Mouse (Mus musculus): ENCODE measurements around the gene Rxfp3. TPM values are rescaled to one million over a fixed set of nuclear protein-coding genes. Genes with fewer than 3 reads are reported as not detected.

Gene Rxfp3
- polyA plus RNA-seq, 1 experiment from 2014 or later, result 0.13 TPM

DNA sequence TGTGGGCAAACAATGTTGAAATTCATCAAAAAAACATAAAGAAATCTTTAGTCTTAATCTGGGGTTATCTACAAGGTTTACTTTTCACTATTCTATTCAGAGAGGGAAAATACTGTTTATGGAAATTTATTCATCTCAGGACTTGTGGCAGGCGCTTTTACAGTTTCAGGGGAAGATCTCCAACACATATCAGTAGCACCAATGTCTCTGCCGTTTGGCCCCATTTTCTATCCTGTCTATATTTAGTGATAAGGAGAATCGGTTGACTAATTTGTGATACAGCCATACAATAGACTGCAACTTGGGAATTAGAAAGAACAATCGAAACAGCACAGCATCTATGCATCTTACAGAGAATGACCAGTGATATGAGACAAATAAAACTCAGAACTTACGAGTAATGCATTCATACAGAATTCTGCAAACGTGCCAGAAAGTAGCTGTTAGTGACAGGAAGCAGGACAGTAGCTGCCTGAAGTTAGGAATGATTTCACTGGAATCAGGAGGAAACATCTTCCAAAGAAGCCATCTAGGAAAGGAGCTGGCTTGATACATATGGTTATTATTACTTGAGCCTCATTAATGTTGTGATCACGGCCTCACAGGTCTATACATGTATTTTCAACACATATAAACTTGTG is 16.8 kb upstream of the Rxfp3 start:
- WGBS, result 74% methylated on average over 7 of the region's 7 CpGs
- no peak for ATAC-seq (replicated peaks; ENCODE audit: low FRiP score, low read depth)

GRCm38 (mm10) chr15:11053678-11054439 is 16.1 kb upstream of the Rxfp3 start:
- Histone ChIP-seq H3K36me3 (ENCODE audit: insufficient read depth, low read length) (no peaks in the 10 kb centered on the region), H3K27me3 (ENCODE audit: insufficient read depth, low read length) (no peaks in the 10 kb centered on the region), H3K9ac (ENCODE audit: low read depth, low read length) (no peak overlapping the region), H3K4me1 (replicated peaks; ENCODE audit: insufficient read depth, low read length) (no peaks in the 10 kb centered on the region), H3K9me3 (replicated peaks; ENCODE audit: low read length) (no peaks in the 10 kb centered on the region), H3K27ac (no peak overlapping the region), H3K4me3 (replicated peaks; ENCODE audit: low read depth, low read length) (no peak overlapping the region), H3K4me2 (ENCODE audit: low read length) (no peak overlapping the region)
- 87% methylated on average over 10 of the region's 10 CpGs for WGBS
- no peak for DNase-seq (ENCODE audit: low spot score)
- ATAC-seq (replicated peaks; ENCODE audit: low FRiP score, low read depth), result no peak
- no peak for TF ChIP-seq CTCF (IDR thresholded peaks at IDR 0.05; ENCODE audit: low read depth)

More for the DNA sequence above, 16.8 kb upstream of the Rxfp3 start:
- no peak overlapping the region for H3K4me2 ChIP-seq (ENCODE audit: low read length)
- H3K9ac ChIP-seq (ENCODE audit: low read depth, low read length), result no peak overlapping the region
- no peaks in the 10 kb centered on the region for H3K27me3 ChIP-seq (ENCODE audit: insufficient read depth, low read length)
- H3K36me3 ChIP-seq (ENCODE audit: insufficient read depth, low read length), result no peaks in the 10 kb centered on the region
- no peak for TF ChIP-seq CTCF (IDR thresholded peaks at IDR 0.05; ENCODE audit: low read depth)
- no peak overlapping the region for H3K27ac ChIP-seq
- no peaks in the 10 kb centered on the region for H3K4me1 ChIP-seq (replicated peaks; ENCODE audit: insufficient read depth, low read length)
- no peaks in the 10 kb centered on the region for H3K9me3 ChIP-seq (replicated peaks; ENCODE audit: low read length)
- no peak overlapping the region for H3K4me3 ChIP-seq (replicated peaks; ENCODE audit: low read depth, low read length)
- DNase-seq (ENCODE audit: low spot score), result no peak

DNA sequence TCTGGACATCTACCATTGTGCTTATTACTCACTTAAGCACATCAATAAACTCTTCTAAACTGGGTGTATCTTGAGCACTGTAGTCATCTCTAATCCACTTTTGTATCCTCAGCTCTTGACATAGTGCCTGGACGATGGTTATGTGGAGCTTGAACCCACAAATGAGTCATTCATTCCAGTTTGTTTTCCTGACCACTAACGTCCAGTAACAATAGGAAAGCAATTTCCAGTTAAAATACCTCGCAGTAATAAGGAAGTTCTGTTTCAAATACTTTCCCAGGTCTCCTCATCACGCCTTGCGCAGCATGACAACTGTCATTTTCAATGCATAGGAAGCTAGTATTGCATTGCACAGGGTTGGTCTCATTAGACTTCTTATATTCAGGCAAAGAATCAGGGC is 5.0 kb upstream of the Rxfp3 start:
- no peaks in the 10 kb centered on the region for H3K36me3 ChIP-seq (ENCODE audit: insufficient read depth, low read length)
- TF ChIP-seq CTCF (IDR thresholded peaks at IDR 0.05; ENCODE audit: low read depth), result no peak
- 88% methylated on average over 5 of the region's 5 CpGs for WGBS
- no peak overlapping the region for H3K9ac ChIP-seq (ENCODE audit: low read depth, low read length)
- DNase-seq (ENCODE audit: low spot score), result no peak
- H3K27ac ChIP-seq, result no peak overlapping the region
- no peaks in the 10 kb centered on the region for H3K9me3 ChIP-seq (replicated peaks; ENCODE audit: low read length)
- no peak overlapping the region for H3K4me2 ChIP-seq (ENCODE audit: low read length)
- no peak for ATAC-seq (replicated peaks; ENCODE audit: low FRiP score, low read depth)
- 0 out of 2 replicates have a peak, but pooled peaks cover 5% of the 10 kb centered on the region for H3K27me3 ChIP-seq (ENCODE audit: insufficient read depth, low read length)
- no peaks in the 10 kb centered on the region; the same call in 1 of the 2 replicates for H3K4me1 ChIP-seq (replicated peaks; ENCODE audit: insufficient read depth, low read length)
- no peak overlapping the region for H3K4me3 ChIP-seq (replicated peaks; ENCODE audit: low read depth, low read length)

DNA sequence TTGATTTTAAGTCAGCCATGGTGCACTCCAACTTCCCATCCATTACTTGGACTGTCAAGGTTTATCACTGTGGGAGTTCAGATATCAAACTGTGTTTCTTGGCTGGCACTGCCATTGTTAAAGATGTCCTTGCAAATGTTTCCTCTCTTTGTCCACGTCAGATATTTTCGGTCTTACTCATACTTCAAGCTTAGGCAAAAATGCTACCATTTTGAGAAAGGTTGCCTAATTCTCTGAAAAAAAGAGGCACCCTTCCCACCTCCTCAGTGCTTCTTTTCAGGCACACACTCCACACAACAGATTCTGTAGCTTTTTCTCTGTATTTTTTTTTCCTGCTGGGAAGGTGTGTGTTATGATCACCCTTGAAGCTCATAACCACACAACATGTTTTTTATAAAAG is 3.4 kb upstream of the Rxfp3 start:
- no peak overlapping the region for H3K9ac ChIP-seq (ENCODE audit: low read depth, low read length)
- TF ChIP-seq CTCF (IDR thresholded peaks at IDR 0.05; ENCODE audit: low read depth), result no peak
- no peak overlapping the region for H3K4me3 ChIP-seq (replicated peaks; ENCODE audit: low read depth, low read length)
- DNase-seq (ENCODE audit: low spot score) (no peak), ATAC-seq (replicated peaks; ENCODE audit: low FRiP score, low read depth) (no peak)
- no peaks in the 10 kb centered on the region for H3K36me3 ChIP-seq (ENCODE audit: insufficient read depth, low read length)
- H3K4me2 ChIP-seq (ENCODE audit: low read length), result no peak overlapping the region
- H3K27me3 ChIP-seq (ENCODE audit: insufficient read depth, low read length), result peaks cover 21% of the 10 kb centered on the region
- no peak overlapping the region for H3K27ac ChIP-seq
- peaks cover 10% of the 10 kb centered on the region for H3K4me1 ChIP-seq (replicated peaks; ENCODE audit: insufficient read depth, low read length)
- H3K9me3 ChIP-seq (replicated peaks; ENCODE audit: low read length), result no peaks in the 10 kb centered on the region
- WGBS, result 74% methylated on average over 2 of the region's 2 CpGs

GRCm38 (mm10) chr15:11040067-11040466 is 2.3 kb upstream of the Rxfp3 start:
- H3K4me2 ChIP-seq (ENCODE audit: low read length), result no peak overlapping the region
- ATAC-seq (replicated peaks; ENCODE audit: low FRiP score, low read depth) (no peak), DNase-seq (ENCODE audit: low spot score) (peak; percentile 19)
- peaks cover 16% of the 10 kb centered on the region for H3K4me1 ChIP-seq (replicated peaks; ENCODE audit: insufficient read depth, low read length)
- H3K36me3 ChIP-seq (ENCODE audit: insufficient read depth, low read length), result no peaks in the 10 kb centered on the region
- no peaks in the 10 kb centered on the region for H3K9me3 ChIP-seq (replicated peaks; ENCODE audit: low read length)
- peaks cover 32% of the 10 kb centered on the region for H3K27me3 ChIP-seq (ENCODE audit: insufficient read depth, low read length)
- H3K27ac ChIP-seq, result no peak overlapping the region
- no peak for TF ChIP-seq CTCF (IDR thresholded peaks at IDR 0.05; ENCODE audit: low read depth)
- 37% methylated on average over 5 of the region's 5 CpGs for WGBS
- H3K9ac ChIP-seq (ENCODE audit: low read depth, low read length), result no peak overlapping the region
- no peak overlapping the region for H3K4me3 ChIP-seq (replicated peaks; ENCODE audit: low read depth, low read length)

- under 1% methylated on average over 12 of the region's 12 CpGs for WGBS
- ATAC-seq (replicated peaks; ENCODE audit: low FRiP score, low read depth) (no peak), DNase-seq (ENCODE audit: low spot score) (peak; percentile 86)
- Histone ChIP-seq H3K36me3 (ENCODE audit: insufficient read depth, low read length) (no peaks in the 10 kb centered on the region), H3K27ac (no peak overlapping the region), H3K4me1 (replicated peaks; ENCODE audit: insufficient read depth, low read length) (peaks cover 16% of the 10 kb centered on the region), H3K4me2 (ENCODE audit: low read length) (no peak overlapping the region), H3K9me3 (replicated peaks; ENCODE audit: low read length) (no peaks in the 10 kb centered on the region), H3K4me3 (replicated peaks; ENCODE audit: low read depth, low read length) (no peak overlapping the region), H3K9ac (ENCODE audit: low read depth, low read length) (no peak overlapping the region), H3K27me3 (ENCODE audit: insufficient read depth, low read length) (peaks cover 37% of the 10 kb centered on the region)
- peak; percentile 89 for TF ChIP-seq CTCF (IDR thresholded peaks at IDR 0.05; ENCODE audit: low read depth)
Measured at GRCm38 (mm10) chr15:11038476-11038875, 685 bp upstream of the Rxfp3 start.
